Mouse (Mus musculus): Measurements from ENCODE around the gene Il17rd. TPM values are rescaled to one million over a fixed set of nuclear protein-coding genes. Genes with fewer than 3 reads are reported as not detected.
A peak's percentile ranks its signal among the peaks of the same experiment; 100 is the strongest.

Il17rd gene
- total and polyA plus RNA-seq, 2 experiments from 2014 or later = 2.8 to 10.6 TPM

GRCm38 (mm10) chr14:27029771-27030173 lies 9.0 kb upstream of the Il17rd start:
- TF ChIP-seq CTCF (IDR thresholded peaks at IDR 0.05; ENCODE audit: low read depth) = peak; percentile 85
- ATAC-seq = peak; percentile 73
- H3K9ac ChIP-seq (replicated peaks; ENCODE audit: low read length) = no peak overlapping the region

DNA sequence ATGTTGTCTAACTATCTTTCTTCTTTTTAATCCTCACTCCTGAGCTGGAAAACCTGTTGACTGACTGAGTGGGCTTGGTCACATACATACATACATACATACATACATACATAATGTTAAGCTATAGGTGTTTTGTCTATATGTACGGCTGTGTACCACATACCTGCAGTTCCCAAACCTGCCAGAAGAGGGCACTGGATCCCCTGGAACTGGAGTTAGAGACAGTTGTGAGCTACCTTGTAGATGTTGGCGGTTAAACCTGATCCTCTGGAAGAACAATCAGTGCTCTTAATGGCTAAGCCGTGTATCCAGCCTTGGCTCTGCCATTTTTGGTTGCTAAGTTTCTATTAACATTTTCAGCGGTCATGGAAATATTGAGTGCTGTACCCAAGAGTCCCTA lies 7.6 kb upstream of the Il17rd start:
- Histone ChIP-seq H3K9me3 (ENCODE audit: low read length) (no peaks in the 10 kb centered on the region), H3K9ac (replicated peaks; ENCODE audit: low read length) (no peak overlapping the region), H3K4me1 (ENCODE audit: insufficient read depth, low read length) (no peaks in the 10 kb centered on the region), H3K36me3 (ENCODE audit: insufficient read depth, low read length) (no peaks in the 10 kb centered on the region), H3K4me2 (ENCODE audit: low read depth, low read length) (no peak overlapping the region), H3K27ac (no peak overlapping the region), H3K4me3 (ENCODE audit: low read length) (no peak overlapping the region), H3K27me3 (ENCODE audit: insufficient read depth, low read length) (no peaks in the 10 kb centered on the region)
- ATAC-seq (0 out of 2 replicates have a peak, but pooled peaks have one; percentile 12), DNase-seq (ENCODE audit: low spot score) (peak; percentile 56)
- TF ChIP-seq CTCF (IDR thresholded peaks at IDR 0.05; ENCODE audit: low read depth) = peak; percentile 87
- WGBS = 18% methylated on average over 4 of the region's 4 CpGs

More at GRCm38 (mm10) chr14:27029771-27030173, 9.0 kb upstream of the Il17rd start:
- no peaks in the 10 kb centered on the region for H3K4me1 ChIP-seq (ENCODE audit: insufficient read depth, low read length)
- no peaks in the 10 kb centered on the region for H3K27me3 ChIP-seq (ENCODE audit: insufficient read depth, low read length)
- no peaks in the 10 kb centered on the region for H3K9me3 ChIP-seq (ENCODE audit: low read length)
- 4% methylated on average over 15 of the region's 15 CpGs for WGBS
- no peaks in the 10 kb centered on the region for H3K36me3 ChIP-seq (ENCODE audit: insufficient read depth, low read length)
- H3K4me3 ChIP-seq (ENCODE audit: low read length) = no peak overlapping the region
- no peak overlapping the region for H3K27ac ChIP-seq
- peak; percentile 94 for DNase-seq (ENCODE audit: low spot score)
- H3K4me2 ChIP-seq (ENCODE audit: low read depth, low read length) = 0 out of 2 replicates have a peak overlapping the region, but pooled peaks have one; percentile 8

GRCm38 (mm10) chr14:27037513-27037912 lies 1.2 kb upstream of the Il17rd start:
- no peak overlapping the region for H3K4me2 ChIP-seq (ENCODE audit: low read depth, low read length)
- no peaks in the 10 kb centered on the region for H3K27me3 ChIP-seq (ENCODE audit: insufficient read depth, low read length)
- no peak overlapping the region for H3K9ac ChIP-seq (replicated peaks; ENCODE audit: low read length)
- H3K36me3 ChIP-seq (ENCODE audit: insufficient read depth, low read length) = no peaks in the 10 kb centered on the region
- H3K9me3 ChIP-seq (ENCODE audit: low read length) = no peaks in the 10 kb centered on the region
- TF ChIP-seq CTCF (IDR thresholded peaks at IDR 0.05; ENCODE audit: low read depth) = peak; percentile 21
- H3K27ac ChIP-seq = no peak overlapping the region
- ATAC-seq (no peak), DNase-seq (ENCODE audit: low spot score) (no peak)
- WGBS = 78% methylated on average over 1 of the region's 1 CpGs
- H3K4me3 ChIP-seq (ENCODE audit: low read length) = no peak overlapping the region
- no peaks in the 10 kb centered on the region for H3K4me1 ChIP-seq (ENCODE audit: insufficient read depth, low read length)

DNA sequence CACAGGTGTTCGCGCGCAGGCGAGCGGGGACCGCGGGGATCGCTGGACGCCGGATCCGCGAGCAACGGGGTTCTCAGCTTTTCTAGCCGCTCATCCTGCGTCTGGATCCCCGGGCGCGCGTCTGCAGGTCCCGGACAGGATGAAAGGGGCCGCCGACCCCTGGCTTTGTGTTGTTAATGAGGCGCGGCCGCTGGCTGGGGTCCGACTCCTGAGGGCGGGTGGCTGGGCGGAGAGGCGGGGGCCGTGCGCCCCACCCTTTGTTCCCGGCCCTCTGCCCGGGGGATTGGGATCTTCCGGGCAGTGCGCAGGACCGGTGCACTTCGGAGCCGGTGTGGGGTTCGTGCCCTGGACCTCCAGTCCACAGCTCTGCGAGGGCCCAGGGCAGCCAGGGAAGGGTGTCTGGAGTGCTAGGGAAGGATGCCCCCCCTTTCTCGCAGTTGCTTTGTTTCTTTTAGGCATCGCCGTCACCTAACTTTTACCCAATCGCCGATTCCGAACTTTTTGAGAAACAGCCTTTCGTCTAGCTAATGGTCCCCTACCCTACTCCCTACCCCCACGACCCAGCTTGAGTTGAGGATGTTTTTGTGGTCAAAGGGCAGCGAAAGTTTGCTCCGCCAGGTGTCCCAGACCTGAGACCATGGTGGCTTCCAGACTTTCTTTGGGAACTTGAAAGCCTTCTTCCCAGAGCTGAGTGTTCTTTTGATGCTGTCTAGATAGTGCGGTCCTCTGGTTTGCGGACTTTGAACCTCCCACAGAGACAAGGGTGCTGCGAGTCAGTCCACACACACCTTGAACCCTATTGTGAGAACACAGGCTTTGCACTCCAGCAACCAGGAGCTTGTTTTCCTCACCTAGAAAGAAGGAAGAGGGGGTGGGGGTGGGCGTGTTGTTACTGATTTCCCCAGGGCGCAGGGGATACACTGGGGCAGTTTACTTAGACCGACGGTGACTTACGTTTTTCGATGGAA lies 824 bp downstream of the Il17rd start:
- peak overlapping the region; percentile 97 for H3K4me2 ChIP-seq (ENCODE audit: low read depth, low read length)
- DNase-seq (ENCODE audit: low spot score) (peak; percentile 61), ATAC-seq (peak; percentile 73)
- no peak for TF ChIP-seq CTCF (IDR thresholded peaks at IDR 0.05; ENCODE audit: low read depth)
- H3K36me3 ChIP-seq (ENCODE audit: insufficient read depth, low read length) = no peaks in the 10 kb centered on the region
- peak overlapping the region; percentile 76 for H3K9ac ChIP-seq (replicated peaks; ENCODE audit: low read length)
- H3K27me3 ChIP-seq (ENCODE audit: insufficient read depth, low read length) = no peaks in the 10 kb centered on the region
- H3K27ac ChIP-seq = peak overlapping the region; percentile 77
- 1% methylated on average over 56 of the region's 59 CpGs for WGBS
- H3K9me3 ChIP-seq (ENCODE audit: low read length) = no peaks in the 10 kb centered on the region
- peak overlapping the region; percentile 99 for H3K4me3 ChIP-seq (ENCODE audit: low read length)
- no peaks in the 10 kb centered on the region; the same call in 1 of the 2 replicates for H3K4me1 ChIP-seq (ENCODE audit: insufficient read depth, low read length)

- 26% methylated on average over 12 of the region's 12 CpGs for WGBS
Measured at GRCm38 (mm10) chr14:27040451-27040850, 1.7 kb downstream of the Il17rd start.

GRCm38 (mm10) chr14:27042280-27042983 lies 3.7 kb downstream of the Il17rd start:
- WGBS = 52% methylated on average over 8 of the region's 8 CpGs
- ATAC-seq (no peak), DNase-seq (ENCODE audit: low spot score) (no peak)
- Histone ChIP-seq H3K4me3 (ENCODE audit: low read length) (no peak overlapping the region), H3K9me3 (ENCODE audit: low read length) (no peaks in the 10 kb centered on the region), H3K4me1 (ENCODE audit: insufficient read depth, low read length) (no peaks in the 10 kb centered on the region; the same call in 1 of the 2 replicates), H3K27ac (no peak overlapping the region), H3K36me3 (ENCODE audit: insufficient read depth, low read length) (no peaks in the 10 kb centered on the region), H3K27me3 (ENCODE audit: insufficient read depth, low read length) (no peaks in the 10 kb centered on the region), H3K9ac (replicated peaks; ENCODE audit: low read length) (no peak overlapping the region), H3K4me2 (ENCODE audit: low read depth, low read length) (no peak overlapping the region)
- TF ChIP-seq CTCF (IDR thresholded peaks at IDR 0.05; ENCODE audit: low read depth) = no peak

More at GRCm38 (mm10) chr14:27040451-27040850, 1.7 kb downstream of the Il17rd start:
- TF ChIP-seq CTCF (IDR thresholded peaks at IDR 0.05; ENCODE audit: low read depth) = no peak
- H3K4me1 ChIP-seq (ENCODE audit: insufficient read depth, low read length) = no peaks in the 10 kb centered on the region; the same call in 1 of the 2 replicates
- ATAC-seq = no peak
- H3K27me3 ChIP-seq (ENCODE audit: insufficient read depth, low read length) = no peaks in the 10 kb centered on the region
- H3K4me2 ChIP-seq (ENCODE audit: low read depth, low read length) = peak overlapping the region; percentile 97
- no peaks in the 10 kb centered on the region for H3K36me3 ChIP-seq (ENCODE audit: insufficient read depth, low read length)
- peak overlapping the region; percentile 99 for H3K4me3 ChIP-seq (ENCODE audit: low read length)
- H3K9me3 ChIP-seq (ENCODE audit: low read length) = no peaks in the 10 kb centered on the region
- no peak for DNase-seq (ENCODE audit: low spot score)
- no peak overlapping the region for H3K27ac ChIP-seq
- 0 out of 2 replicates have a peak overlapping the region, but pooled peaks have one; percentile 76 for H3K9ac ChIP-seq (replicated peaks; ENCODE audit: low read length)
